Comparison of ENCODE assay signal across 11 mouse cellular contexts in the genomic region with DNA sequence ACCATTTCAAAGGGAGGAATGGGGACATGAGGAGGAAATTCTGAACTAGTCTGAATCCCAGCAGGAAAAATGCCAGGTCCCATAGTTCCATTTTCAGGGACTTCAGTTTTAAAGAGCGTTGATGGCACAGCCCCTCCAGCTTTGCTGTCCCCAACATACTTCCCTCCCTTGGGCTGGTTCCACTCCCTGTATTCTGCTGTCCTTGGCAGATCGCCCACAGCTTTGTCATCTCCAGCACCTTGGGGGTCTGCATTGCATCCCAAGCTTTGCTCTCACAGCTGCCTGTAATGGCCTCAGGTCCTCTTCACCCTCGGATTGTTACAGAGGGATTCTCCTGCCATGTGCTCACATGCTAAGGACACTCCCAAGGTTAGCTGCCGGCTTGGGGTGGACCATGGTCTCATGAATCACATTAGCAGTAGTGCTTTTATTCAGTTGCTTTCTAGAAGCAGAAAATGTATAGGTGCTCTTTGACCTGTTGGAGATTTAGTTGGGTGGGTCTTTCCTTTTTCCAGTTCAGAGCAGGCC.
"Had no signal": no experiment of that assay in that cellular context is flagged by ENCODE, and none has a peak within 500 bp of the region (broad histone marks: within the 10 kb centered on the region; RNA-seq: fewer than 3 reads in every experiment).

No protein-coding gene starts in this region.

- H3K4me3 ChIP-seq: kidney, embryonic 15.5 days; limb, embryonic 12.5 days; liver, embryonic 13.5 days; midbrain, embryonic 13.5 days; stomach, embryonic 15.5 days had no signal

- H3K27ac ChIP-seq: kidney, embryonic 15.5 days; limb, embryonic 12.5 days; liver, embryonic 13.5 days; midbrain, embryonic 13.5 days; stomach, embryonic 15.5 days had no signal

- DNase-seq: kidney, adult 2 months; kidney, postnatal 14 days; liver; liver, embryonic 13.5 days; liver, postnatal 0 days; lung, postnatal 36 days; thymus, postnatal 4 days had no signal
